Mouse (Mus musculus) layer of hippocampus, postnatal 14 days (tissue): ENCODE data around the gene Tmem14c. TPM values are rescaled to one million over a fixed set of nuclear protein-coding genes. Genes with fewer than 3 reads are reported as not detected.
A peak's percentile ranks its signal among the peaks of the same experiment; 100 is the strongest.

Source experiments
- DNase-seq, 2 experiments: peaks; one replicate each; pipeline ENCODE4 v3.0.0; 2021 to 2022; ENCODE audit warnings: low spot score in 2 of 2, mixed read lengths in 1 of 2
- total RNA-seq, 2 experiments: library from RNA; stranded (reverse); gene quantifications; 2 replicates each; pipeline ENCODE4 v1.2.3; 2021

Gene Tmem14c
- total RNA-seq, 2 experiments from 2014 or later = 70.1 to 70.4 TPM

DNA sequence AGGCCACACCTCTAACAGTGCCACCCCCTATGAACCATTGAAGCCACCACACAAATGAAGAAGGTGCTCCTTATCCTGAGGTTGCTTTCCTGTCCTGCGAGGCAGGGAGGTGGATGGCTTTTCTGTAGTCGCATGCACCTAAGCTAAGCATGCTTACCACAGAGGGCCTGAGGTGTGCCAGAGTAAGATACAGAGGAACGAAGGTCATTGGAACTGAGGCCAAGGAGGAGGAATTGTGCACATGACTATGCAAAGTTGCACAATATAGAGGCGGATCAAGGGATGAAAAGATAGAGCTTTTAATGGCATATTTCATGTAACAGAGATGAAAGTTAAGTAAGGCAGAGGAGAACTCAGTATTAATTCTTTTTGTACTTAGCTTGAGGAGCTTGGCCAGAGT lies 9.8 kb upstream of the Tmem14c start:
- DNase-seq = no peak

DNA sequence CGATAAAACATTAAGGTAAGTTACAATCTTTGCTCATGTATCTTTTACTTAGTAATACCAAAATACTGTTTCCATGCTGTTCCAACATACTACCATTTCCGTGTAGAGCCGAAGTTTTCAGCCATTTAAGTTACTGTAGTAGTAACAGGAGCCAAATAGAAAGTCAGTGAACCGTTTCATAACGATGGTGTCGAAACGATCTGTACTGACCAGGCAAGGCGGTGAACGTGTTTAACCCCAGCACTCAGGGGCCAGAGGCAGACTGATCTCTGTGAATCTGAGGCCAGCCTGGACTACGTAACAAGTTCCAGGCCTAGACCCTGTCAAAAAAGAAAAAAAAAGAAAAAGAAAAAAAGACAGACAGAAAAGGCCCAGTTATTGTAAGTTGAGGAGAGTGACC lies 7.8 kb upstream of the Tmem14c start:
- DNase-seq = no peak

DNA sequence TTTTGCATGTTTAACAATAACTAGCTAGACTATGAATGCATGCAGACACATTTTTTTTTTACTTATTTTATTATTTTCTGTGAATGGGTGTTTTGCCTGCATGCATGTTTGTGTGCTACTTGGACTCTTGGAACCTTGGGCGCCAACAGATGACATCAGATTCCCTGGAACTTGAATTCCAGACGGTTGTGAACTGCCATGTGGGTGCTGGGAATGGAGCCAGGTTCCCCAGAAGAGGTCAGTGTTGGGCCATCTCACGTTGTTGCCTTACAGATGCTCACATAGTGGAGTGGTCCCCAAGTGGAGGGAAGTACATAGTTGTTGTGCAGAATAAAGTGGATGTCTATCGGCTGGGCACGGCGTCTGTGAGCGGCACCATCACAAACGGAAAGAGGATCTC lies 7.1 kb upstream of the Tmem14c start:
- no peak for DNase-seq

DNA sequence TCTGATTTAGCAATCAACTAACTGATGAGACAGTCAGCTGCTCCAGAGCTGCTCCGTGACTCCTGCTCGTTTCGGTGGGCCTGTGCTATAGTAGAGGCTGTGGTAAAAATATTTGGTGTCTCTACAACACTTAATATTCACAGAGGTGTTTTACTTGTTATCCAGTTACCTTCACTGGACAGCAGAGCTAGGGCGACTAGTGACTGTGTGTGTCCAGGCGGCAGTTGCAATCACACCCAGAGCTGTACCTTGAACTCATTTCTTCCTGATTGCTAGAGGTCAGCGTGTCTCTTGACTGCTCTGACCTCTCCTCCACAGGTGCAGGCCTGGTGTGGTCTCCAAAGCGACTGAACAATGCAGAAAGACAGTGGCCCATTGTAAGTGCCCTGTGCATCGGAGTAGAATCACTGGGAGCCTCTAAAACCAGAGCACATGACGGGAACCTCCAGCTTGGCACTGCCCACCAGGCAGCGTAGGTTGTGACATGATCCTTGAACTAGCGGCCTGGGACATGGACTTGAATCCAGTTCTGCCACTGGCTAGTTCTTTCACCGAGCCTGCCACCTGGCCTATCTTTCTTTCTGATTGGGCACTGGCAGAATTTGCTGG lies 809 bp downstream of the Tmem14c start:
- no peak for DNase-seq

DNA sequence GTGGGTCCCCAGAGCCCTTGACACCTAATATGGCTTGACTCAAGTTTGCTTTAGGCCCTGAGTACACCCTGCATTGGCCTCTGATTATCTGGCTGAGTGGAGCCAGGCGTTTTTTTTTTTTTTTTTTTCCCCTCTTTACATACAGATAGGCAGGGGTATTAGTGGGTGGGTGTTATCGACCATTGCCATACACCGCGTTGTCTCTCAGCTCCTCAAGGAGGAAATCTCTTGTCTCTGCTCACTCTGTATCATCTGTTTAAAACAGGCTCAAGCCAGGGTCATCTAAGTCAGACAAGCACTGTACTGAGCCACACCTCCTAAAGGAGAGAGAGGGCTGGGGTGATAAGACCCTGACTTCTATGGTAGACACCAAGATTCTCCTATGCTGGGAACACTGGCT lies 1.7 kb downstream of the Tmem14c start:
- DNase-seq = no peak

DNA sequence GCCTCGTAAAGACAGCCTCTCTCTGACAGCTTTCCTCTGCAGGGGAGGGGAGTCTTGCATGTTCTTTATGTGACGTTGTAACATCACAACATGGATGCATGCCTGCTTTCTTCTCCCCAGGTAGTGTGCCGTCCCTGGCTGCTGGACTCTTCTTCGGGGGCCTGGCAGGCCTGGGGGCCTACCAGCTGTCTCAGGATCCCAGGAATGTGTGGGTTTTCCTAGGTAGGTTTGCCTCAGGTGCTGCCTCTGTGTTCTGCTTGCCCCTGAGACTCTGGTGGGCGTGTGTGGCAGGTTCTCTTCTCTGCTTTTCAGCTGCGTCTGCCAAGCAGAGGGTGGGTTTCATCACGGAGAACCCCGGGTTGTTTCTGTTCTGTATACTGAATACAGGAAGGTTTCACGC lies 2.1 kb downstream of the Tmem14c start:
- no peak for DNase-seq

DNA sequence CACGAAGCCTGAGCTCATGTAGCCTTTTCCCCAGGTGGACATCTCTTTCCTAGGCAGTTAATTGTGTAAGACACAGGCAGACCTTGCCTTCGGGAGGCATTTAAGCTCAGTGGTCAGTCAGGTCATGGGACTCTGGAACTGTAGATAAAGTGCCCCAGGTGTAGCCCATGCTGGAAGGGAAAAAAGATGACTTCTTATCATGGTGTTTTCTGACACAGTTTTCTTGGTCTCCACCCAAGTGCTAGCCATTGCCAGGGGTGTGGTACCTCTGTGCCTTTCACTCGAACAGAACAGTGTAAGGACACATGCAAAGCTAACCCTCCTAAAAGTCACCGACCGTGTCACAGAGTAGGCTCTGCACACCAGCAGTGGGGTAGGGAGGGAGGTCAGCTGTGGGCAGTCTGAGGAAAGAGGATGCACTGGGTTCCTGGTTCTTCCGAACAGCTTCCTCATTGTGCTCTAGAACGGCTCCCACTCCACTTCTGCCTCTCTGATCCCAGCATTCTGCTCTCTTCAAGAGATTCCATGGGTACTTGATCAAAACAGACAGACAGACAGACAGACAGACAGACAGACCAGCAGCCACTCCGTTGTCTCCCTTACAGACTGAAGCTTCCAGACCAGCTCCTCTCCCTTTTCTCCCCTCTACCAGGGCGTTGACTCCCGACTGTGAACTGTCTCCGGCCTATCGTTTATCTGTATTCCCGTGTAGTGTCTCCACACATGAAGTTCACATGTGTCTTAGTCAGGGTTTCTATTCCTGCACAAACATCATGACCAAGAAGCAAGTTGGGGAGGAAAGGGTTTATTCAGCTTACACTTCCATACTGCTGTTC lies 2.9 kb downstream of the Tmem14c start:
- no peak for DNase-seq

DNA sequence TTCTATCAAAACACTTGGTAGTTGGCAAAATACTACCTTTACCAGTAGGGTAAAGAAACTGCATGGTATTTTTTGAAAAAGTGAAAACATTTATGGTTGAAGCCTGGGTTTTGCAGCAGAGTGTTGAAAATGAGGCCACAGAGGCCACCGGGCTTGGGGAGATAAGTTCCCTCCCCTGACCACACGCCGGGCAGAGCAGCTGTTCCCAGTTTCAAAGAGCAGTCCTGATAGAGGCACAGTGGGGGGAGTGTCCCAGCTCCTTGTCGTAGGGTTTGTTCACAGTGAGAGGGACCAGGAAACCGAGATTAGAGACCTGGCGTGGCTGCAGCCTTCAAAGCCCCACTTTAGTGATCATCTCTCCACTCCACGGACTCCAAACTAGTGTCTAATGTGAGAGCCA lies 4.4 kb downstream of the Tmem14c start:
- DNase-seq = no peak

DNA sequence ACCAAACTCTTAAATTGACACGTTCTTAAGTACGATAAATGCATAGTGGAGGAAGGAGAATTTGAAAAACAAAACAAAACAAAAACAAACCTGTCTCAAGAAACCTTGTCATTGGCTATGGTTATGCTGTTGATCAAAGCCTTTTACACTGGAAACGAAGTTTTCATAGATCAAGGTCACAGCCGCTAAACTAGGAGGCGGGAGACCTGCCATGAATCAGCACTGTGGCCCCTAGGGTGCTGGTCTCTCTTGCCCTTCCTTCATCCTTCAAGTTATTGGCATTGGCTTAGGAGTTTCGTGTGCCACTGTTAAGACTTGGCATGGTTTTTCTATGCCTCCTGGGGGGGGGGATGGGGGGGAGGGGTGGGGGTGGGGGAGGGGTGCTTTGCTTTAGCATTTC lies 5.5 kb downstream of the Tmem14c start:
- DNase-seq = no peak

DNA sequence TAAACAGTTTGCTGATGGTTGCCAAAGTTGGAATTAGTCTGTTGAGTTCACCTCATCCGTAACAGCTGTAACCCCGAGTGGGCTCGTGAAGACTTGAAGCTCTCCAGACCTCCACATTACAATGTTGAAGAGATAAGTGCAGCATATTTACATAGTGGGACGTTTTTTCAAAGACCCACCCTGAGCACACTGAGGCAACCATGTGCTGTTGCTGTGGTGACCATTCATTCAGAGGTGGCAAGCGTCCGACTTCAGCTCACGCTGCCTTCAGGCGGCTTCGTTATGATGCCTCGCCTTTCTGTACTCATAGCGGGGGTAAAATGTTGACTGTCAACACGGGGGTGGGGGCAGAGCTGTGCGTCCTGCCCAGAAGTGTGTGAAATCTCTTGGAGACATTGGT lies 6.0 kb downstream of the Tmem14c start:
- DNase-seq = no peak

DNA sequence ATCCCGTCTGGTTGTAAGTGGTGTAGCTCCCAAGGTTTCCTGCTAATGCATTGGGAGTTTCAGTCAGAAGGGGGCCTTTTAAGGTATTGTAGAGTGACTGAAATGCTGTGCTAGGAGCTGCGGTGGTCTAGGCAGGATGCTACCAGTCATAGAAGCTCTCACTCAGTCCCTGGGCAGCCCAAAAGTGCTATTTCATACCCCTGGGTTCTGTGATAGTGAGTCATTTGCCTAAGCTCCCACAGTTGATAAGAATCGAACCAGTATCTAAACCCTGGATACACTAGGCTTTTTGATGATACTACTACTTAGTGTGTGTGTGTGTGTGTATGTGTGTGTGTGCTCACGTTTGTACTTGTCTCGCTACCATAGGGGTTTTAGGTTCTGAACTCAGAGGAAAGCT lies 14.0 kb downstream of the Tmem14c start:
- no peak for DNase-seq

DNA sequence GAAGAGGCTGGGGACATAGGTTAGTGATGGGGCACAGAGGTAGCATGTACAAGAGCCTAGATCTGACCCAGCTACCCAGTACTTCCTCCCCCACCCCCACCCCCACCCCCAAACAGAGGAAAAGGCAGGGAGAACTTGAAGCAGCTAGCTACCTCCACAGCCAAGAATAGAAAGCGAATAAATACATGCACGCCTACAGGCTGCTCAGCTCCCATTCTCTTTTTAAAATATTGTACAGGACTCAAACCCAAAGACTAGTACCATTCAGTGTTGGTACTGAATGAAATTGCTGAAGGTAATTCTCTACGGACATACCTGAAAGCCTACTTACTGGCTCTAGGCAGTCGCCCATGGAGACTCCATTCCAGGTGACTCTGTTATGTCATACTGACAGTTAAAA lies 26.4 kb downstream of the Tmem14c start:
- DNase-seq = no peak

DNA sequence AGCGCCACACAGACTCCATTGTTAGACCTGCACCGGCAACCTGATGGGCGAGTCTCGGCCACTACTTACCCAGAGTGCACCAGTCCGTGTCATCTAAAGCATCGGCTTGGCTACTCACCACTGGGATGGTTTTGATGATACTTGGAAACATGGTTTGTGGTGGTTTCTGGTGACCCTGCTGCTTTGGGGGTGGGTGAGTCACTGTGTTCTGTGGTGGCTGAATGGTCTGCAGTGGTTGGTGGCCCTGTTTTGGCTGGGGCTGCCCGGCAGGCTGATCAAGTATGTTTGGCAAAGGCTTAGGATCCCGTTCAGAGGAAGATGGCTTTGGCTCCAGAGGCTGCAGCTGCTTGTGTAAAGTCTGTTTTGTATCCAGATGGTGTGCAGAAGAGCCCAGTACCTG lies 29.8 kb downstream of the Tmem14c start:
- DNase-seq = no peak

DNA sequence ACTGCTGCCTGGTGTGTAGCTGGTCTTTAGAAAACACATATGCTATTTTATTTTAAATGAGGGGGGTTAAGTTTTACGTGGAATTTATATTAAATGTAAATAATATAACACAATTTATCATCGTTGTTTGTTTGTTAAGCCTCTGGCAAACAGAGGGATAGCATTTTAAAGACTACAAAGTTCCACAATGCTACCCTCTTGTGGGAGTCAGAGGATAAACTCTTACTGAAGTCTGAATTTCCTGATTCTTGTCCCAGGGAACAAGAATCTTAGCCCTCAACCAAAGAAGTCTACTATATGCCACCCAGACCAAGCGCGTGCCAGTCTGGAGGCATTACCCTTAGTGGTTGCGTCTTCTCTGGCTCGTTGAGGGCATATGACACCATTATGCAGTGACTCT lies 31.2 kb downstream of the Tmem14c start:
- DNase-seq = peak in 1 of 2 experiments; percentile 3

DNA sequence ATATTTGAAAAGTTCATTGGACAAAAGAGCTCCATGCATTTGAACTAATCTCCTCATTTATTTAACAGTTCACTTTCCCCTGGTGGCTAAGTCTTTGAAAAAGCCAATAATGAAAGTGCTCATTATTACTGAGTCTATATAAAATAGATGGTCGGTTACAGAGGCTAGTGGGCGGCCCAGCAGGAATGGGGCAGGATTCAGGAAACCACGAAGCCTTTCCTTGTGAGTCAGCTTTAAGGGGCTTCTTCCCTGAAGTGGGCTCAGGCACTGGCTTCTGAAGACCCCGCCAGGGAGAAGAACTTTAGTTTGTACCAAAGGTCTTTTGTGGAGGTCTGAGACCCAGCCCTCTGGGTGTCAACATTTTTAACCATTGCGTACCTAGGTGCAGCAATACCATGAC lies 35.9 kb downstream of the Tmem14c start:
- DNase-seq = no peak

DNA sequence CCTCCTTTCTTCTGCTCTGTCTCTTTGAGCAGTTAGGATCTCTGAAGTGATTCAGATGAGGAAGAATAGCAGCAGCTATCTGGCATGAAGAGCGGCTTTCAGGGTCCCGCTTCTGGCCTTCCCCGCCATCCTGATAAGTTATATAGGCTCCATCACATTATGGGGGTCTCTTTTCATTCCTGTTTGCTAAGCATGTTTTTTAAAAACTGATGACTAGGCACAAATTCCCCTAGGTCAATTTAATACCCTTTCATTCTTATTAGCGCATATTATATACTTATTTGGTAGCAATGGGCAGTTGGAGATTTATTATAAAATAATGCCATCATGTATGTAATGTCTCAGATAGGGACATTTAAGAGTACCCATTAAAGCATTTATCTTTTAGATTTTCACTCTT lies 51.5 kb downstream of the Tmem14c start:
- DNase-seq = no peak

DNA sequence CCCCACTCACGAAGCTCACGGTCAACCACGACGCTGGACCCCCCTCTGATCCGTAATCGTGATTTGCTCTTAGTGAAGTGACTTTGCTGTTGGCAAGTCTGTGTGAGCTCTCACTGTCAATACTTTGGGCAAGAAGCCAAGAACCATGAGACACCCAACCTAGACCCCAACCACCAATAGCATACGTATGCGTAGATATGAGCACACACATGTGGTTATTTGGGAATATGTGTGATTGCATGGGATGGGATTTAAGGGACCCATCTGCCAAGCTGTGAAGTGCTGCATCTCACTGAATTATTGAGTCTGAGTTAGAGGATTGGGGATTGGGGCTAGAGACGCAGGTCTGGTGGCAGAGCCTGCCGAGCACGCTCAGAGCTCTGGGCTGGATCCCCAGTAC lies 55.5 kb downstream of the Tmem14c start:
- DNase-seq = no peak

Other genes with a start within 250 kb of the Tmem14c start
- gene Gcnt2, start 156.5 kb upstream of the Tmem14c start, total RNA-seq = 10 to 100 TPM; 13.9 to 14.1 TPM
- gene Pak1ip1, start 15.3 kb upstream of the Tmem14c start, total RNA-seq = 10 to 100 TPM; 35.4 to 38.1 TPM
- under 1 TPM; 0.76 to 0.90 TPM for gene Mak, start 63.4 kb downstream of the Tmem14c start, total RNA-seq
- gene Gcm2, start 94.7 kb downstream of the Tmem14c start, total RNA-seq = not detected
- gene Sycp2l, start 98.0 kb downstream of the Tmem14c start, total RNA-seq = under 1 TPM in 1 of 2 experiments, not detected in 1; 0.21 TPM
- gene Elovl2, start 204.1 kb downstream of the Tmem14c start, total RNA-seq = 10 to 100 TPM; 34.6 to 38.0 TPM
- 100 to 1,000 TPM; 138 to 144 TPM for gene Smim13, start 233.6 kb downstream of the Tmem14c start, total RNA-seq